Mouse (Mus musculus) kidney, postnatal 36 days (tissue): ENCODE results near the gene Tlcd1.

ENCODE experiments used
- DNase-seq, 2 experiments: peaks; one replicate each; pipeline ENCODE4 v3.0.0; 2021 to 2022; ENCODE audit warnings: mixed read lengths in 2 of 2

Gene Tlcd1

GRCm38 (mm10) chr11:78176402-78176862 is at the start of gene Tlcd1, which contains the start of gene Nek8:
Tlcd1 (plus strand) TSS chr11:78176711.
Nek8 (minus strand) TSS chr11:78176675.
- DNase-seq: peak; percentile 97

- DNase-seq: no peak
Observed at GRCm38 (mm10) chr11:78126739-78127138, 49.8 kb upstream of the Tlcd1 start.

GRCm38 (mm10) chr11:78129458-78129857 is 47.1 kb upstream of the Tlcd1 start:
- DNase-seq: no peak

- DNase-seq: no peak
Observed at GRCm38 (mm10) chr11:78133915-78134314, 42.6 kb upstream of the Tlcd1 start.

GRCm38 (mm10) chr11:78134344-78134743 is 42.2 kb upstream of the Tlcd1 start:
- no peak for DNase-seq

GRCm38 (mm10) chr11:78135314-78135713 is 41.2 kb upstream of the Tlcd1 start:
- DNase-seq: peak; percentile 45 to 55

- DNase-seq: no peak
Observed at GRCm38 (mm10) chr11:78136132-78136531, 40.4 kb upstream of the Tlcd1 start.

GRCm38 (mm10) chr11:78137584-78137983 is 38.9 kb upstream of the Tlcd1 start:
- peak; percentile 46 to 69 for DNase-seq

- peak in 1 of 2 experiments; percentile 27 for DNase-seq
Observed at GRCm38 (mm10) chr11:78138023-78138422, 38.5 kb upstream of the Tlcd1 start.

- no peak for DNase-seq
Observed at GRCm38 (mm10) chr11:78140665-78141064, 35.8 kb upstream of the Tlcd1 start.

GRCm38 (mm10) chr11:78143520-78143919 is 33.0 kb upstream of the Tlcd1 start:
- DNase-seq: no peak

GRCm38 (mm10) chr11:78146168-78146567 is 30.3 kb upstream of the Tlcd1 start:
- no peak for DNase-seq

- DNase-seq: no peak
Observed at GRCm38 (mm10) chr11:78146707-78147543, 29.6 kb upstream of the Tlcd1 start.

GRCm38 (mm10) chr11:78151161-78151560 is 25.4 kb upstream of the Tlcd1 start:
- peak in 1 of 2 experiments; percentile 69 for DNase-seq

- peak; percentile 66 to 81 for DNase-seq
Observed at GRCm38 (mm10) chr11:78152299-78153231, 23.9 kb upstream of the Tlcd1 start.

- DNase-seq: no peak
Observed at GRCm38 (mm10) chr11:78153778-78154177, 22.7 kb upstream of the Tlcd1 start.

GRCm38 (mm10) chr11:78155674-78156073 is 20.8 kb upstream of the Tlcd1 start:
- DNase-seq: no peak

- no peak for DNase-seq
Observed at GRCm38 (mm10) chr11:78156156-78156699, 20.3 kb upstream of the Tlcd1 start.

- DNase-seq: peak; percentile 86 to 90
Observed at GRCm38 (mm10) chr11:78159096-78159495, 17.4 kb upstream of the Tlcd1 start.

GRCm38 (mm10) chr11:78159557-78159956 is 17.0 kb upstream of the Tlcd1 start:
- DNase-seq: no peak

GRCm38 (mm10) chr11:78160171-78160570 is 16.3 kb upstream of the Tlcd1 start:
- no peak for DNase-seq

- no peak for DNase-seq
Observed at GRCm38 (mm10) chr11:78160675-78161074, 15.8 kb upstream of the Tlcd1 start.

- DNase-seq: no peak
Observed at GRCm38 (mm10) chr11:78161169-78161568, 15.3 kb upstream of the Tlcd1 start.
